Mouse (Mus musculus): Measurements from ENCODE around the gene Nav3.

The Nav3 gene

GRCm38 (mm10) chr10:110192026-110192805 is 263.8 kb downstream of the Nav3 start:
- DNase-seq (ENCODE audit: low spot score in 2 of 2) = no peak

DNA sequence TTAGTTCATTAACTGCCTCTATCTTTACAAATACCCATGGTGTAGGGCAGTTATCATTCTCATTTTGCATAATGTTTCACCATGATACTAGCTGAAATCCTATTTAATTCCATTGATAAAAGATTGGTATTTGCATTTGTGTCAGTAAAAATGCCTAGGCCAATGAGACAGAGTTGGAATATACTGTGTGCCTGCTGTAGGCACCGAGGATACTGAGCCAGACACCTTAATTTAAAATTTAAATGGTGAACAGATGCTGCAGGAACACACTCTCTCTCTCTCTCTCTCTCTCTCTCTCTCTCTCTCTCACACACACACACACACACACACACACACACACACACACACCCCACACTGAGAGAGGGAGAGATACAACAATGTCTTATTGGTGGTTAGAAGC is 269.8 kb downstream of the Nav3 start:
- no peak for DNase-seq (ENCODE audit: low spot score in 2 of 2)

DNA sequence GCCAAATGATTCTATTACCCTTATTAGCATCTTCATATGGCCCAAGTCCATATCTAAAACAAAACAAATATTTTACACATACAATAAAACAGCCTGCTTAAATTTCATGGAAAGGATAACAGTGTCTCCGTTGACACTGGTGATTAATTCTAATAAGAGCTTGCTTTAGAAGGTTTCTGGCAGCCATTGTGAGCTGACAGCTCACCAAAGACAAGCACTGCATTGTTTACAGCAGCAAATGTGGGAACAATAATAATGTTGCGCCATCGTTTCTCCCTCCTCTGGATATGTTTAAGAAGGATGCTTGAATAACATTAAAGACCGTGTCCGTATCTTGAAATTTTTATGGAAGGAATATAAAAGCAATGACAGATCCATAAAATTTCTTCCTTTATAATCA is 280.1 kb downstream of the Nav3 start:
- no peak for DNase-seq (ENCODE audit: low spot score in 2 of 2)

DNA sequence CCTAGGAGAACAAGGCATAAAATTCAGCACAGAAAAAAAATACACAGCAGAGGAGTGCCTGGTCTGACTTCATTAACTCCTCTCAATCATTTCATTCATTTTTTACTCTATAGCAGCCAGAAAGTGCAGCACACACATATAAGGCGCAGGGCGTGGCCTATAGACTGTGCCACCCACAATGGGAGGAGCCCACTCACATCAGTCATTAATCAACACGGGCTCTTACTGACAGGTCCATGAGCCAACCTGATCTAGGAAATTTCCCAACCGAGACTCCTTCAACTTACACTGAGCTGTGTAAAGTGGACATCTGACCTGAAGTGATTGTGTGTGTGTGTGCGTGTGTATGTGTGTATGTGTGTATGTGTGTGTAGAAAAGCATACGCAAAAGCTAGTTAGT is 286.6 kb downstream of the Nav3 start:
- no peak for DNase-seq (ENCODE audit: low spot score in 2 of 2)

GRCm38 (mm10) chr10:110168892-110169291 is 287.1 kb downstream of the Nav3 start:
- no peak for DNase-seq (ENCODE audit: low spot score in 2 of 2)

DNA sequence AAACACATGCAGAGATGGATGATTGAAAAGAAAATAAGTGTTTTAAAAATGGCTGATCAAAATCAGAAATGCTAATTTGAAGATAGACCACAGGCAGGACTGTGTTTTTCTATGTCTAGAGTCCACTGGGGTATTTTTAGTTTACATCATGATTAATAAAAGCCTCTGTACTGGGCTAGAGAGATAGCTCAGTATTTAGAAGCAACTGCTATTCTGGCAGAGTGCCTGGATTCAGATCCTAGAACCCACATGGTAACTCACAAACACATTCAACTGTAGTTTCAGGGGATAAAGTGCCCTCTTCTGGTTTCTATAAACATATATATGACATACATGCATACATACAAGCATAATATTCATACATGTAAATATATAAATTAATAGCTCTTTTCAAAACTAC is 293.4 kb downstream of the Nav3 start:
- DNase-seq (ENCODE audit: low spot score in 2 of 2) = no peak

DNA sequence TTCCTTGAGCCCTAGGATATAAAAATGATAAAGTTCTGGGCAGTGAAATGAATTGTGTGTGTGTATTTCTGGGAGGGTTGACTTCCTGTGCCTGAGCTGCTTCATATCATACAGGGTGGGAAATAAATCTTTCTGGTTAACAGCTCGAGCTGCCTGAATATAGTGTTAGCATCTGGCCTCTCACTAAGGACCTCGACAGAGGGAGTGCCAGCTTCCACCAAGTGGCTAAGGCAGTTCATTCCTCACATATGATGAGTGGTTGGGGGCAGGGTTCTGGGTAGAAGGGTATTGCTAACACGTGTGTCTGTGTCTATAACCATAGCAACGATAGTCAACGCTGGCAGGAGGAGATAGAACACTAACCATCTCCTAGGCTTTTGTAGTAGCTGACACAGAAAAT is 295.1 kb downstream of the Nav3 start:
- no peak for DNase-seq (ENCODE audit: low spot score in 2 of 2)

- DNase-seq (ENCODE audit: low spot score in 2 of 2) = no peak
Observed at GRCm38 (mm10) chr10:110159548-110159947, 296.5 kb downstream of the Nav3 start.

DNA sequence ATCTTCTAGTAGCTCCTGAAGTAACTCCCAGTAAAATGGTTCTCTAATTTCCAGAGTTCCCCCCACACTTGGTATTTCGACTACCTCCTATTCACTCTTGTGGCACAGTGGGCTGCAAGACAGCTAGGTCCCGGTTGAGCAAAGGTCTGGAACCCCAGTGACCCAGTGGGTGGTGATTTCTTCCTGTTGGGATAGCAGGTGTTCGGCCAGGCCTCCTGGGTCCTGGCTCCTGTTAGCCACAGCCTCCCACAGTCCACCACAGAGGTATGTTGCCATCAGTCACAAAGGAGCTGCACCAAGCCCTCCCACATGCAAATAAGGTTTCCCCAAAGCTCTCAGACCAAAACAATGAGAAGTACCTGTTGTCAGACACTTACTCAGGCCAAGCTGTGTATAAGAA is 297.9 kb downstream of the Nav3 start:
- no peak for DNase-seq (ENCODE audit: low spot score in 2 of 2)

DNA sequence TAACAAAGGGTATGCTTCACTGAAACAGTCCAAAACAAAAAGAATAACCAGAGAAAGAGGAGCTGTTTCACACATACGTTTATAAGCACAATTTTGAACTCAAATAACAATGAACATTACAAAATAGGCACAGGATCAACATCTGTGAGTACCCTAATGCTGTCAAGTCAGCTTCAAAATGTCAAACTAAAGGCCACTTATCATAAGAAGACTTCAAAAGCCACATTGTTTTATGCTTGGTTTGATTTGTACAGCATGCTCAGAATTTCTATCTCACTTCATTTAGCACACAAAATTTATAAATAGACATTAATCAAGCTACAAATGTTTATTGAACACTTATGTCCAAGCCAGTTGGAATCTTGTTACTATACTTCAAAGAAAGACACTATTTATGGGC is 299.6 kb downstream of the Nav3 start:
- DNase-seq (ENCODE audit: low spot score in 2 of 2) = no peak

GRCm38 (mm10) chr10:110155494-110155893 is 300.5 kb downstream of the Nav3 start:
- no peak for DNase-seq (ENCODE audit: low spot score in 2 of 2)

- no peak for DNase-seq (ENCODE audit: low spot score in 2 of 2)
Observed at GRCm38 (mm10) chr10:110154873-110155237, 301.1 kb downstream of the Nav3 start.

GRCm38 (mm10) chr10:110154001-110154872 is 301.8 kb downstream of the Nav3 start:
- no peak for DNase-seq (ENCODE audit: low spot score in 2 of 2)

- no peak for DNase-seq (ENCODE audit: low spot score in 2 of 2)
Observed at GRCm38 (mm10) chr10:110120572-110120971, 335.4 kb downstream of the Nav3 start.

DNA sequence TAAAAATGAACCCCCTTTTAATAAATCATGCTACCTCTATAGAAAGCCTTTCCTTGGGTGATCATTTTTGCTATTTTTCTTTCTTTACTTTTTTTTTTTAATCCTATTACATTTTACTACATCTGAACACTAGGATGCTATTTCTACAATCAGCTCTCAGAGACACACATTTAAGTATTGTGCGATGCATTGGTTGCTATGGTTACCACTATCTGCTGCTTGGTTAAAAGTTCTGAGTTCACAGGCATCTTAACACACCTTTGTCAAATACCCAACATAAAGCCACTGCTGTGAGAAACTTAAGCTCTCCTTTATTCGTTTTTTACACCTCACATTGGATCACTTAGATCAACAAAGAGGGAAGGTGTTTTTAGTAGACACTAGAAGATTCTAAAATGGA is 338.7 kb downstream of the Nav3 start:
- no peak for DNase-seq (ENCODE audit: low spot score in 2 of 2)

- no peak for DNase-seq (ENCODE audit: low spot score in 2 of 2)
Observed at GRCm38 (mm10) chr10:110112669-110113458, 343.1 kb downstream of the Nav3 start.

DNA sequence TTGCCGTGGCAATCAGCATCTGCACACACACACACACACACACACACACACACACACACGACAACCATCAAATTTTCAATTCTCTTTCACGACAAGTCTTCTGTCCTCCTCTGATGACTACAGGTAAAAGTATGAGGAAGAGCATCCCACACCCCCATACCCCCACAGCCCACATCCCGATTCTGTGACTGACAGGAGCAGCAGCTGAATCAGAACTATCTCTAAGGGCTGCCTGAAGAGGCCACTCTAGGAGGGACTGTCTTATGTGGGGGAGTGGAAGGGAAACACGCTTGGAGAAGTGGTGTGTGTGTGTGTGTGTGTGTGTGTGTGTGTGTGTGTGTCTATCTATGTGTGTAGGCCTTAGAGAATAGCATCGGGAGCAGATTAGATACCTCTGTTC is 352.7 kb downstream of the Nav3 start:
- DNase-seq (ENCODE audit: low spot score in 2 of 2) = no peak

GRCm38 (mm10) chr10:110102231-110102630 is 353.8 kb downstream of the Nav3 start:
- DNase-seq (ENCODE audit: low spot score in 2 of 2) = no peak

DNA sequence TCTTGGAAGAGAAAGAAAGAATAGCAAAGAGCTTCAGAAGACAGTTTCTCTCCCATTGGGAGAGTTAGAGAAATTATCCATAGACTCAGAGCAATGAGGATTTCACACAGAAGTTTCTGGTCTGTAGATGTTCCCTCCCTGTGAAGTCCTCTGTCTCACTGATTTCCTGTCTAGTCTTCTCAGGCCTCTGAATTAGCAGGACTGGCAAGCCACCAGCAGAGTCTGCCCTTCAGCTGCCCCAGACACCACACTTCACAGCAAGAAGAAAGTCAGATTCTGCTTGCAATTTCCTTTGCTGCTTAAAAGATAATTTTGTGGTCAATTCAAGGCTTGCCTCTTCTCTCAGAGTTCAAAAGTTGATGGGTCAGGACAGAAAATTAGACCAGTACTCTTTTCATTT is 361.6 kb downstream of the Nav3 start:
- no peak for DNase-seq (ENCODE audit: low spot score in 2 of 2)

- DNase-seq (ENCODE audit: low spot score in 2 of 2) = no peak
Observed at GRCm38 (mm10) chr10:110088444-110089061, 367.5 kb downstream of the Nav3 start.

- DNase-seq (ENCODE audit: low spot score in 2 of 2) = no peak
Observed at GRCm38 (mm10) chr10:110085903-110086302, 370.1 kb downstream of the Nav3 start.

DNA sequence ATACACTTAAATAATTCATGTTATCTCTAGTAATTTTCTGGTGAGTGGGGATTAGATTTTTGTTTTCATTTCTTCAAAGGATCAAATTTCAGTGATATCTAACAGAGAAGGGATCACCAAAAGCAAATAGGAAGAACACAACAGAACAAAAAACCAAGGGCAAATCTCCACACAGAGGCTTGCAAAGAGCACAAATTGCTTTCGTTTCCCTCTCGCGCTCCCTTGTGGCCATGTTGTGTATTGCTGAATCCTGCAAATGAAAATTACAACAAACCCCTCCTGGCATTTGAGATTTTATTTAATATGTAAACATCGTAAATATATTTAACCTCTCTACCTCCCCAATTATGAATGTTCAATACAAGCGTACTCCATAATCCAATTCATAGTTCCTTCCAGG is 370.8 kb downstream of the Nav3 start:
- DNase-seq (ENCODE audit: low spot score in 2 of 2) = no peak

Measured in spleen, postnatal 36 days (tissue).